Mouse (Mus musculus): ENCODE data around the gene Fmo6.

The Fmo6 gene

GRCm38 (mm10) chr1:162914932-162915556 lies 22.3 kb downstream of the Fmo6 start:
- DNase-seq (ENCODE audit: low read depth), result no peak

- DNase-seq (ENCODE audit: low read depth), result no peak
Measured at GRCm38 (mm10) chr1:162912085-162912484, 25.2 kb downstream of the Fmo6 start.

GRCm38 (mm10) chr1:162901879-162902278 lies 35.4 kb downstream of the Fmo6 start:
- DNase-seq (ENCODE audit: low read depth), result no peak

- no peak for DNase-seq (ENCODE audit: low read depth)
Measured at GRCm38 (mm10) chr1:162897838-162898811, 39.2 kb downstream of the Fmo6 start, which contains the start of gene Fmo2. Fmo2 (minus strand) TSS chr1:162898726.

GRCm38 (mm10) chr1:162895900-162896299 lies 41.4 kb downstream of the Fmo6 start:
- peak; percentile 50 for DNase-seq (ENCODE audit: low read depth)

- DNase-seq (ENCODE audit: low read depth), result no peak
Measured at GRCm38 (mm10) chr1:162893014-162893413, 44.3 kb downstream of the Fmo6 start.

GRCm38 (mm10) chr1:162891980-162892451 lies 45.3 kb downstream of the Fmo6 start:
- DNase-seq (ENCODE audit: low read depth), result no peak

- DNase-seq (ENCODE audit: low read depth), result no peak
Measured at GRCm38 (mm10) chr1:162888646-162889045, 48.7 kb downstream of the Fmo6 start.

- DNase-seq (ENCODE audit: low read depth), result no peak
Measured at GRCm38 (mm10) chr1:162887644-162888043, 49.7 kb downstream of the Fmo6 start.

- no peak for DNase-seq (ENCODE audit: low read depth)
Measured at GRCm38 (mm10) chr1:162886138-162886816, 51.0 kb downstream of the Fmo6 start.

- DNase-seq (ENCODE audit: low read depth), result no peak
Measured at GRCm38 (mm10) chr1:162882681-162883080, 54.6 kb downstream of the Fmo6 start.

GRCm38 (mm10) chr1:162879595-162880369 lies 57.5 kb downstream of the Fmo6 start:
- peak; percentile 53 for DNase-seq (ENCODE audit: low read depth)

GRCm38 (mm10) chr1:162875091-162875490 lies 62.2 kb downstream of the Fmo6 start:
- no peak for DNase-seq (ENCODE audit: low read depth)

GRCm38 (mm10) chr1:162871701-162872311 lies 65.5 kb downstream of the Fmo6 start:
- DNase-seq (ENCODE audit: low read depth), result no peak

GRCm38 (mm10) chr1:162870978-162871377 lies 66.3 kb downstream of the Fmo6 start:
- DNase-seq (ENCODE audit: low read depth), result no peak

GRCm38 (mm10) chr1:162867396-162867795 lies 69.9 kb downstream of the Fmo6 start:
- DNase-seq (ENCODE audit: low read depth), result no peak
